Comparison of ENCODE assay signal across 8 mouse cellular contexts in the genomic region with DNA sequence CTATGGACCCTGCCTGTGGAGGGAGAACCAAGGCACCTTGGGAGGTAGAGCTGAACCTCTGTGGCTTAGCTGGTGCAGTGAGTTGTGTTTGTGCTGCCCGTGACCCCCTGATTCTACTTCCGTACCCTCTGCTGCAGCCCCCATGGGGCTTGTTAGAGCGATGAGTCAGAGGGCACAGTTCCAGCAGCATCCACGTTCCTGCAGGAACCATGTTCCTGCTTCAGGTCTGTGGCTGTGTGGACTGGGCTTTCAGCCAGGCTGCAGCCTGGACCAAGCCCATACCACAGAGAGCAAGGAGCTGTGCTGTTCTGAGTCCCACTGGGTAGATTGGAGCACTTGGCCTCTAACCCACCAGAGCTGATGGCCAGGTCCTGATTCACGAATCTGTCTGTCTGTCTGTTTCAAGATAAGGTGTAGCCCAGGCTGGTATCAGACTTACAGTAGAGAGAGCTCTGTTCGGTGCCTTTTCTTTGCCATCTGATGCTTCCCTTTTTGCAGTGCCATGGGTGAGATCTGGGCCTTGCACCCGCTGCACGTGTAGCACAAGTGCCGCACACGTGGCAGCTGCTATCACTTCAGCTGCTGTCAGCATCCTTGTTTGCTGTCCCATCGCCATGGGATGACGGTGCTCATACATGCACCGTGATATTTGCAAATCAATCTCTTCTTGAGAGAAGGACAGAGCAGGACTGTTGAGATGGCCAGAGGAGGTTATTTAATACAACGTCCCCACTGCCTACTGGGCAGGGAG. TPM values are rescaled to one million over a fixed set of nuclear protein-coding genes. Genes with fewer than 3 reads are reported as not detected.
A peak's percentile ranks its signal among the peaks of the same experiment; 100 is the strongest.
DNase-seq lines count a peak whose midpoint lies in the region; ATAC-seq and TF ChIP-seq lines count a peak whose summit lies in the region.

No protein-coding gene starts in this region.

- no peak for ATAC-seq in kidney, postnatal 0 days (replicated peaks; ENCODE audit: low FRiP score, low read depth)
- ATAC-seq in common myeloid progenitor, adult 5-6 weeks (replicated peaks; ENCODE audit: low read depth, poor library complexity, severe bottlenecking), result peak; percentile 26
- ATAC-seq in monocyte, adult 5-6 weeks (replicated peaks; ENCODE audit: insufficient number of reproducible peaks, low FRiP score, low TSS enrichment, poor library complexity, severe bottlenecking), result no peak

- no peak overlapping the region for H3K4me3 ChIP-seq in kidney, postnatal 0 days (replicated peaks; ENCODE audit: low read depth, low read length)
- no peak overlapping the region for H3K4me3 ChIP-seq in limb, embryonic 10.5 days

- H3K27ac ChIP-seq in kidney, postnatal 0 days, result peak overlapping the region; percentile 70
- H3K27ac ChIP-seq in limb, embryonic 10.5 days, result peak overlapping the region; percentile 93

- no peak overlapping the region for H3K9ac ChIP-seq in kidney, postnatal 0 days (ENCODE audit: low read depth, low read length)

- no peak overlapping the region for H3K4me2 ChIP-seq in kidney, postnatal 0 days (ENCODE audit: low read length)

- no peaks in the 10 kb centered on the region for H3K36me3 ChIP-seq in kidney, postnatal 0 days (ENCODE audit: insufficient read depth, low read length)
- H3K36me3 ChIP-seq in limb, embryonic 10.5 days, result peaks cover 29% of the 10 kb centered on the region

- no peaks in the 10 kb centered on the region for H3K9me3 ChIP-seq in kidney, postnatal 0 days (replicated peaks; ENCODE audit: low read length)
- H3K9me3 ChIP-seq in limb, embryonic 10.5 days (replicated peaks), result no peaks in the 10 kb centered on the region

- no peak for TF ChIP-seq CTCF in kidney, postnatal 0 days (IDR thresholded peaks at IDR 0.05; ENCODE audit: low read depth)

- no peaks in the 10 kb centered on the region for H3K27me3 ChIP-seq in kidney, postnatal 0 days (ENCODE audit: insufficient read depth, low read length)
- H3K27me3 ChIP-seq in limb, embryonic 10.5 days (ENCODE audit: low read depth, poor library complexity, severe bottlenecking), result no peaks in the 10 kb centered on the region

- no peak for DNase-seq in kidney, postnatal 0 days (ENCODE audit: low spot score)
- no peak for DNase-seq in kidney, adult 8-10 months
- DNase-seq in adrenal gland, postnatal 10 days, result peak; percentile 71
- DNase-seq in limb, embryonic 10.5 days (ENCODE audit: low spot score), result no peak
- no peak for DNase-seq in right cerebral cortex, postnatal 14 days
- no peak for DNase-seq in frontal cortex, postnatal 14 days (ENCODE audit: low spot score in 2 of 2)

- WGBS in kidney, postnatal 0 days, result 73% methylated on average over 14 of the region's 14 CpGs
- 89% methylated on average over 14 of the region's 14 CpGs for WGBS in limb, embryonic 10.5 days

- peaks cover 54% of the 10 kb centered on the region for H3K4me1 ChIP-seq in kidney, postnatal 0 days (replicated peaks; ENCODE audit: insufficient read depth, low read length)
- peaks cover 65% of the 10 kb centered on the region for H3K4me1 ChIP-seq in limb, embryonic 10.5 days

RNA-seq across cellular contexts. Expression of a gene that starts 50.5 kb away (rescaled TPM):
- polyA plus RNA-seq in kidney, postnatal 0 days (2015; fragmentation: Nextera tagmentation; extraction: Ambion mirVana), result 64.6 and 68.1 TPM in 2 replicates
- 10 to 100 TPM; 35.3 to 40.0 TPM for total RNA-seq in adrenal gland, postnatal 10 days (2021)
- not detected in 2 replicates for total RNA-seq in common myeloid progenitor, adult 5-6 weeks (2017)
- polyA plus RNA-seq in limb, embryonic 10.5 days (2016; fragmentation: Nextera tagmentation; extraction: Ambion mirVana), result 55.4 and 60.7 TPM in 2 replicates
- 0.85 to 1.2 TPM in 2 of 3 replicates, not detected in the other for total RNA-seq in monocyte, adult 5-6 weeks (2017)

Comparison
In these comparisons a context has a peak if more than half of its experiments do, and no peak if none do; other contexts are left out.
1. RNA of a gene that starts 50.5 kb away (total RNA-seq): 35.3 to 40.0 TPM in adrenal gland, postnatal 10 days; not detected in common myeloid progenitor, adult 5-6 weeks and 0.85 to 1.2 TPM in monocyte, adult 5-6 weeks; every median in the first group is over 10 times any median in the second.